Mouse (Mus musculus) embryonic facial prominence, embryonic 11.5 days (tissue): ENCODE measurements around the gene Dcaf1. TPM values are rescaled to one million over a fixed set of nuclear protein-coding genes. Genes with fewer than 3 reads are reported as not detected.

ENCODE experiments used
- ATAC-seq: fragments of 200-750 bp; cut with Nextera tagmentation; replicated peaks from 2 replicates; pipeline ENCODE4 v1.8.0; 2017; ENCODE audit warnings: low read depth; ENCODE audit not compliant: insufficient number of reproducible peaks, low FRiP score, low TSS enrichment
- DNase-seq: peaks from one replicate; pipeline ENCODE4 v3.0.0-alpha.2; 2015; ENCODE audit warnings: low spot score
- H3K27ac ChIP-seq: fragments of 300-500 bp; sonication (generic); replicated peaks from 2 replicates; pipeline ENCODE4 v1.5.1; 2014; ENCODE audit warnings: mild to moderate bottlenecking, low read depth, low read length, control low read depth
- H3K27me3 ChIP-seq: fragments of 300-500 bp; sonication (generic); 2 replicates; pipeline ENCODE4 v1.6.1; 2014; ENCODE audit warnings: mild to moderate bottlenecking, low read length, moderate library complexity, mixed read lengths; ENCODE audit not compliant: control insufficient read depth, insufficient read depth
- H3K36me3 ChIP-seq: fragments of 300-500 bp; sonication (generic); replicated peaks from 2 replicates; pipeline ENCODE4 v1.6.1; 2014; ENCODE audit warnings: low read depth, mild to moderate bottlenecking, low read length, moderate library complexity, mixed read lengths; ENCODE audit not compliant: control insufficient read depth, insufficient read depth
- H3K4me1 ChIP-seq: fragments of 300-500 bp; sonication (generic); 2 replicates; pipeline ENCODE4 v1.6.1; 2014; ENCODE audit warnings: low read length, mixed read lengths; ENCODE audit not compliant: control insufficient read depth, insufficient read depth
- H3K4me2 ChIP-seq: fragments of 300-500 bp; sonication (generic); 2 replicates; pipeline ENCODE4 v1.6.1; 2014; ENCODE audit warnings: low read depth, mild to moderate bottlenecking, control low read depth, low read length, moderate library complexity
- H3K4me3 ChIP-seq: fragments of 300-500 bp; sonication (generic); 2 replicates; pipeline ENCODE4 v1.5.1; 2014; ENCODE audit warnings: low read depth, low read length, control low read depth
- H3K9ac ChIP-seq: fragments of 300-500 bp; sonication (generic); replicated peaks from 2 replicates; pipeline ENCODE4 v1.6.1; 2014; ENCODE audit warnings: mild to moderate bottlenecking, control low read depth, low read length
- H3K9me3 ChIP-seq: fragments of 300-500 bp; sonication (generic); replicated peaks from 2 replicates; pipeline ENCODE4 v1.6.1; 2016; ENCODE audit warnings: mild to moderate bottlenecking, low read length, inconsistent platforms, mixed read lengths; ENCODE audit not compliant: control insufficient read depth
- WGBS: fragments of 180-500 bp; shearing (Covaris S2); extraction: QIAGEN DNeasy Blood & Tissue Kit; methylation state at CpG from one replicate; pipeline ENCODE4 v1.1.7; 2014; 5-methylcytosine and 5-hydroxymethylcytosine counted together
- polyA plus RNA-seq: library from polyadenylated mRNA; unstranded; fragments of >200 nt; fragmentation: Nextera tagmentation; extraction: Ambion mirVana; gene quantifications from 2 replicates; pipeline ENCODE4 v1.2.1, GENCODE M21; 2014

The Dcaf1 gene
- polyA plus RNA-seq, 1 experiment from 2014 or later: 25.9 TPM

DNA sequence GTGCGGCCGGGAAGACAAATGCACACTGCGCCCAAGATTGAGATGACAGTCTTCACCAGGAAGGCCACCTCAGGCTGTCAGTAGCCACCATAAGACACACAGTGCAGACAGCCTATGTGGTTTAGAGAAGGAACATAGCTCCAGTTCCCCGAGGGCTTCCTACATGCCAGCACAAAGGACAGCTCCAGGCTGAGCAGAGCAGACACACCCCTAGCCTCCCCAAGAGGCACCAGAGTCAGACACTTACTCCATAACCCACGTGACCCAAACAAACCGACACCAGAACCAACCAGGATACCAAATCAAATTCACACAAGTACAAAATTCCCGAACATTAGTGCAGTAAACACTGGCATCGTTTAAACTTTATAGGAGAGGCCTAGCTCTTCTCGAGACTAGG lies 67.6 kb downstream of the Dcaf1 start:
- H3K27me3 ChIP-seq: no peaks in the 10 kb centered on the region
- ATAC-seq (no peak), DNase-seq (no peak)
- peaks cover 7% of the 10 kb centered on the region; the same call in 1 of the 2 replicates for H3K4me1 ChIP-seq
- H3K36me3 ChIP-seq: peaks cover 7% of the 10 kb centered on the region; the same call in 1 of the 2 replicates
- H3K4me2 ChIP-seq: no peak overlapping the region
- no peak overlapping the region for H3K4me3 ChIP-seq
- no peaks in the 10 kb centered on the region for H3K9me3 ChIP-seq
- H3K9ac ChIP-seq: no peak overlapping the region
- 88% methylated on average over 9 of the region's 9 CpGs for WGBS
- no peak overlapping the region for H3K27ac ChIP-seq

DNA sequence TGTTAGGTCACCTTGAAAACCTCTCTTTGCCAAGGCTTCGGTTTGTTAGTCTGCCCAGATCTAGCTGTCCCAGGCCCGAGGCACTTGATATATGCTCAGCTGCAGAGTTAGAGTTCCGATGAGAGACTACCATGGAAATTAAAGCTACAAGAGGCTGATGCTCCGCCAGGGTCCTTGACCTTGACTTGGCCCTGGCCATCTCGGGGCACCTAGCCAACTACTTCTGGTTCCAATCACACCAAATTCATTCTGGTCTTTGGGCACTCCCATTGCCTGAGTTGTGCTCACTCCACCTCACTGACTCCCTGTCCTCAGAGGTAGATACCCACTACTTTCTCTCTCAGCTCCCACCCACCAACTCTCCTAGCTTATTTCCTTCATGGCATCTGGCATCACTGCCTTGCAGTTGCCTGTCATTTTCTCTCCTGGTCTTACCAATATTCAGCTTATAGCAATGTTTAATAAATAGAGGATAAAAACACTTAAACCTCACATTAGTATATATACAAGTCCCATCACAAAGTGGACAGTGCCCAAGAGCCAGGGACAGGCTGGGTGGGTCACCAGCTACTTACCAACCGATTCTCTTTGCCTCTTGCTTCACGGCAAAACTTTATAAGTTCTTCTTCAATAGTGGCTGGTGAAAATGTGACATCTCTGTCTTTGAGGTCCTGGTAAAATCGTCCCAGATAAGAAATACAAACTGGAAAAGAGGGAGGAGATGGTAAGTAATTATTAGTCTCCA lies 69.0 kb downstream of the Dcaf1 start:
- DNase-seq (no peak), ATAC-seq (no peak)
- peak overlapping the region; percentile 74 for H3K4me3 ChIP-seq
- no peaks in the 10 kb centered on the region for H3K9me3 ChIP-seq
- 62% methylated on average over 8 of the region's 8 CpGs for WGBS
- no peak overlapping the region for H3K27ac ChIP-seq
- H3K36me3 ChIP-seq: peaks cover 4% of the 10 kb centered on the region; the same call in 1 of the 2 replicates
- H3K4me2 ChIP-seq: peak overlapping the region; percentile 61
- H3K9ac ChIP-seq: peak overlapping the region; percentile 87
- no peaks in the 10 kb centered on the region for H3K27me3 ChIP-seq
- no peaks in the 10 kb centered on the region; the same call in 1 of the 2 replicates for H3K4me1 ChIP-seq

DNA sequence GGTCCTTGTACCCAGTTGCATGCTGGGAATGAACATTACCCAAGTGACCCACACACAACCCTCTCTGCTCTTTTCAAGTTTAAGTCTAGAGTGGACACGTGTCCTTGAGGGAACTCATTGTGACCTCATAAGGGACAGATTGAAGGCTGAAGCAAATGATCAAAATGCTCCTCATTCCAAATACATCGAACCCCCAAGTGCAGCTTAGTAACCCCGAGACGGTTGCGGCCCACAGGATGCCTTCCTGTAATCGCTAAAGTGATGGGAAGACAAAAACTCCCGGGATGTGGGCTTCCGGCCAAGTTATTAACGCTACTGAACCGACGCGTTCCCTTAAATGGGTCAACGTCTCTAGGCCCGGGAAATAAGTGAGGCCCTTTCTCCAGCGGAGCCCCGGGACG lies 69.7 kb downstream of the Dcaf1 start:
- peaks cover 4% of the 10 kb centered on the region; the same call in 1 of the 2 replicates for H3K36me3 ChIP-seq
- peak overlapping the region; percentile 22; the same call in 1 of the 2 replicates for H3K27ac ChIP-seq
- no peaks in the 10 kb centered on the region for H3K27me3 ChIP-seq
- peak overlapping the region; percentile 87 for H3K9ac ChIP-seq
- no peaks in the 10 kb centered on the region; the same call in 1 of the 2 replicates for H3K4me1 ChIP-seq
- peak overlapping the region; percentile 61 for H3K4me2 ChIP-seq
- ATAC-seq: no peak
- peak; percentile 35 for DNase-seq
- H3K9me3 ChIP-seq: no peaks in the 10 kb centered on the region
- WGBS: under 1% methylated on average over 17 of the region's 17 CpGs
- peak overlapping the region; percentile 74 for H3K4me3 ChIP-seq

DNA sequence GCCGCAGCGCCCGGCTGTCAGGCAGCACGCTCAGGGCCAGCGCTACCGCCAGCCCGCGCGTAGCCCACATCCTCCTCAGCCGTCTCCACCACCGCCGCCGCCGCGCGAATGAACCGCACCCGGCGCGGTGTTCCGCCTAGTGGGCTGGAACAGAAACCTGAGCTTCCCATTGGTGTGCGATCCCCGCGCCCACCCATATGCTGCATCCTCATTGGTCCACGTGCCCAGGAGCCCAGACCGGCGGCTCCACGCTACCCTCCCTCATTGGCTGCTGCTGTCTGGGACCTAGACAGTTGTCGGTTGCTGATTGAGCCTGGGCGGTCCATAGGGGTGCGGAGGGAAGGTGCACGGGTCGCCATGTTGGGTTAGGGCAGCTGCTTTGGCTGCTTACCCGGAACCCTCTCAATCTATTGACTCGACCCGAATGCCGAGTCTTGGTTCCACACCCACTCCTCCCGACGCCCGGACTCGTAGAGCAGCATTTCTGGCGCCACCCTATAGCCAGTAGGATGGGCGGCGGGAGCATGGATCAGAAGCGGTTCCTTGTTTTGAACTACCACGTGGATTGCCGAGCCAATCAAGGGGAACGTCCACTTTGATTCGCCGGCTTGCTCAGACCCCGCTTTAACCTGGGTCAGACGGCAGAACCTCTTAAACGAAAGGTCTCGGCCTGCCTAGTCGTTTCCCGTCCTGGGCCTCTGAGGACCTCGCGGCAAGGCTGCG lies 70.3 kb downstream of the Dcaf1 start, which contains the start of gene Manf:
Gene Manf, minus strand, starts transcription at position 151 of the 723 bp plus-strand sequence.
- H3K9me3 ChIP-seq: no peaks in the 10 kb centered on the region
- H3K4me1 ChIP-seq: no peaks in the 10 kb centered on the region; the same call in 1 of the 2 replicates
- H3K27ac ChIP-seq: peak within 1 kb of the TSS; percentile 82
- H3K4me3 ChIP-seq: peak within 1 kb of the TSS; percentile 74
- H3K27me3 ChIP-seq: no peaks in the 10 kb centered on the region
- peak; percentile 99 for ATAC-seq
- H3K9ac ChIP-seq: peak within 1 kb of the TSS; percentile 87
- under 1% methylated on average over 59 of the region's 59 CpGs for WGBS
- H3K36me3 ChIP-seq: peaks cover 4% of the 10 kb centered on the region; the same call in 1 of the 2 replicates
- peak within 1 kb of the TSS; percentile 67 for H3K4me2 ChIP-seq
- DNase-seq: peak; percentile 98

GRCm38 (mm10) chr9:106892552-106892875 lies 70.8 kb downstream of the Dcaf1 start:
- peak overlapping the region; percentile 67 for H3K4me2 ChIP-seq
- WGBS: 0% methylated on average over 9 of the region's 9 CpGs

GRCm38 (mm10) chr9:106893327-106893726 lies 71.7 kb downstream of the Dcaf1 start:
- Histone ChIP-seq H3K4me1 (no peaks in the 10 kb centered on the region; the same call in 1 of the 2 replicates), H3K27ac (no peak overlapping the region), H3K4me2 (no peak overlapping the region), H3K27me3 (no peaks in the 10 kb centered on the region), H3K9ac (no peak overlapping the region), H3K36me3 (peaks cover 4% of the 10 kb centered on the region; the same call in 1 of the 2 replicates), H3K9me3 (no peaks in the 10 kb centered on the region), H3K4me3 (no peak overlapping the region)
- ATAC-seq (no peak), DNase-seq (no peak)
- 43% methylated on average over 3 of the region's 3 CpGs for WGBS

More at GRCm38 (mm10) chr9:106892552-106892875, 70.8 kb downstream of the Dcaf1 start:
- H3K9me3 ChIP-seq: no peaks in the 10 kb centered on the region
- H3K27me3 ChIP-seq: no peaks in the 10 kb centered on the region
- H3K4me1 ChIP-seq: no peaks in the 10 kb centered on the region; the same call in 1 of the 2 replicates
- no peak for ATAC-seq
- H3K4me3 ChIP-seq: peak overlapping the region; percentile 74
- H3K36me3 ChIP-seq: peaks cover 4% of the 10 kb centered on the region; the same call in 1 of the 2 replicates
- DNase-seq: no peak
- H3K9ac ChIP-seq: peak overlapping the region; percentile 78
- H3K27ac ChIP-seq: peak overlapping the region; percentile 82

DNA sequence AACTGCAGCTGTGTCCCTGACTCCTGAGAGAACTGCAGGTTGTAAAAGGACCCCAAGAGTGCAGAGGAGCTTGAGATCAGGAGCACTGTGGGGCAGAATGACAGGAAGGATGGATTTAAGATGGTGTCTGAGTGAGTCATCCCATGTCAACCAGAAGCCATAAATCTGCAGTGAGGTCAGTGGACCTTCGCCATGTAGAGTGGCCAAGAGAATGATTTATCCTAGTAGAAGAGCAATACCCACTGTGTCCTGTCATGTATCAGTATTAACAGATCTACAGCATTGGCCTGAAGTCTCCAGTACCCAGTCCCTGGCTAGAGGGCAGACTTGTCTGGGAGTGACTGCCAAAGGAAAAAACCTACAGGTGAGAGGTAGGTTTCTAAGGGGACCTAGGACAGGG lies 77.2 kb downstream of the Dcaf1 start:
- no peak overlapping the region for H3K27ac ChIP-seq
- 88% methylated on average over 1 of the region's 1 CpGs for WGBS
- ATAC-seq (no peak), DNase-seq (no peak)
- H3K27me3 ChIP-seq: no peaks in the 10 kb centered on the region
- H3K9me3 ChIP-seq: no peaks in the 10 kb centered on the region
- no peak overlapping the region for H3K9ac ChIP-seq
- no peaks in the 10 kb centered on the region for H3K4me1 ChIP-seq
- no peak overlapping the region for H3K4me2 ChIP-seq
- H3K4me3 ChIP-seq: no peak overlapping the region
- H3K36me3 ChIP-seq: no peaks in the 10 kb centered on the region

GRCm38 (mm10) chr9:106901596-106901995 lies 79.9 kb downstream of the Dcaf1 start:
- Histone ChIP-seq H3K4me1 (no peaks in the 10 kb centered on the region), H3K9me3 (no peaks in the 10 kb centered on the region), H3K27me3 (no peaks in the 10 kb centered on the region), H3K9ac (no peak overlapping the region), H3K4me3 (no peak overlapping the region), H3K36me3 (no peaks in the 10 kb centered on the region), H3K4me2 (no peak overlapping the region), H3K27ac (no peak overlapping the region)
- ATAC-seq: no peak
- WGBS: 90% methylated on average over 7 of the region's 7 CpGs
- no peak for DNase-seq
